Mouse (Mus musculus): ENCODE data around the gene Iqcg.
A peak's percentile ranks its signal among the peaks of the same experiment; 100 is the strongest.

Gene Iqcg

GRCm38 (mm10) chr16:32981405-32981804 is 74.6 kb downstream of the Iqcg start:
- DNase-seq (ENCODE audit: low spot score in 2 of 2): no peak

- DNase-seq (ENCODE audit: low spot score in 2 of 2): no peak
These were observed 75.8 kb downstream of the Iqcg start for GRCm38 (mm10) chr16:32980227-32980626.

- DNase-seq (ENCODE audit: low spot score in 2 of 2): no peak
These were observed 83.0 kb downstream of the Iqcg start for GRCm38 (mm10) chr16:32973047-32973446.

GRCm38 (mm10) chr16:32972535-32972934 is 83.5 kb downstream of the Iqcg start:
- peak in 1 of 2 experiments; percentile 7 for DNase-seq (ENCODE audit: low spot score in 2 of 2)
